Mouse (Mus musculus) neural tube, embryonic 13.5 days (tissue): Measurements from ENCODE around the gene Slc38a3. TPM values are rescaled to one million over a fixed set of nuclear protein-coding genes. Genes with fewer than 3 reads are reported as not detected.

Experiments
- ATAC-seq: fragments of 200-750 bp; cut with Nextera tagmentation; 2 replicates; pipeline ENCODE4 v1.8.0; 2017; ENCODE audit warnings: low read depth, mild to moderate bottlenecking, moderate TSS enrichment, moderate library complexity
- H3K27ac ChIP-seq: fragments of 300-500 bp; sonication (generic); replicated peaks from 2 replicates; pipeline ENCODE4 v1.5.1; 2015; ENCODE audit warnings: moderate library complexity, mild to moderate bottlenecking, inconsistent platforms
- H3K27me3 ChIP-seq: fragments of 300-500 bp; sonication (generic); 2 replicates; pipeline ENCODE4 v1.6.1; 2015; ENCODE audit warnings: mild to moderate bottlenecking, inconsistent platforms
- H3K36me3 ChIP-seq: fragments of 300-500 bp; sonication (generic); 2 replicates; pipeline ENCODE4 v1.6.1; 2015; ENCODE audit warnings: mild to moderate bottlenecking, inconsistent platforms
- H3K4me1 ChIP-seq: fragments of 300-500 bp; sonication (generic); replicated peaks from 2 replicates; pipeline ENCODE4 v1.6.1; 2015; ENCODE audit warnings: inconsistent platforms
- H3K4me2 ChIP-seq: fragments of 300-500 bp; sonication (generic); 2 replicates; pipeline ENCODE4 v1.6.1; 2015; ENCODE audit warnings: inconsistent platforms, mild to moderate bottlenecking, moderate library complexity
- H3K4me3 ChIP-seq: fragments of 300-500 bp; sonication (generic); 2 replicates; pipeline ENCODE4 v1.5.1; 2015; ENCODE audit warnings: mild to moderate bottlenecking, inconsistent platforms
- H3K9ac ChIP-seq: fragments of 300-500 bp; sonication (generic); 2 replicates; pipeline ENCODE4 v1.6.1; 2015; ENCODE audit warnings: moderate library complexity, mild to moderate bottlenecking, inconsistent platforms
- H3K9me3 ChIP-seq: fragments of 300-500 bp; sonication (generic); 2 replicates; pipeline ENCODE4 v1.6.1; 2016; ENCODE audit warnings: inconsistent platforms
- WGBS: fragments of 180-500 bp; shearing (Covaris S2); methylation state at CpG from one replicate; pipeline ENCODE4 v1.1.7; 2015; 5-methylcytosine and 5-hydroxymethylcytosine counted together
- polyA plus RNA-seq: library from polyadenylated mRNA; unstranded; fragments of >200 nt; fragmentation: Nextera tagmentation; extraction: Ambion mirVana; gene quantifications from 2 replicates; pipeline ENCODE4 v1.2.1, GENCODE M21; 2015

Gene Slc38a3
- polyA plus RNA-seq, 1 experiment from 2014 or later: 25.6 TPM

DNA sequence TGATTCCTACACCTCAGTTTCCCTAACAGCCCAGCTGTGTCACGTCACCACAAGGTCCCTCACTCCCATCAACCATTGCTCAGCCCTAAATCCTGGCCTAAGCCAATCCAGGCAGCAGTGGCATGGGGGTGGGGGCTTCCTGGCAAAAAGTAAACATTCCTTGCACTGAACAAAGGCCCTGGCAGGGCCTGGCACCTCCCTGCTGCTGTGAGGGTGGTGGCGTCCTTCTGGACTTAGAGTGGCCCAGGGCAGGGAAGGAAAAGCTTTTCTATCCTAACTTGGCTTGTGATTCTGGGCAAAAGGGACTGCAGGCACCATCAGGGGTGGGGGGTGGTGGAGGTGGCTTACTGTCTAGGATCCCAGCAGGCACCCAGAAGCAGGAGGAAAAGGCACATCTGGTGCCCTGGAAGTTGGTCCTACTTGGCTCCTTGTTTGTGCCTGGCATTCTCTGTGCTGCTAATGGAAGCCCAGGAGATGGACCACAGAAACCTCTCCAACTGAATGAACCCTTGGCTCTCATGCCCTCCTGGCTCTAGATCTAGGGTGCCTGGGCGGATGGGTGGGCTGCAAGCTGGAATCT is 33.4 kb upstream of the Slc38a3 start:
- H3K4me3 ChIP-seq: no peak overlapping the region
- no peaks in the 10 kb centered on the region for H3K9me3 ChIP-seq
- H3K27ac ChIP-seq: no peak overlapping the region; the same call in 1 of the 2 replicates
- 0 out of 2 replicates have a peak overlapping the region, but pooled peaks have one; percentile 14 for H3K9ac ChIP-seq
- H3K36me3 ChIP-seq: peaks cover 20% of the 10 kb centered on the region
- 66% methylated on average over 3 of the region's 3 CpGs for WGBS
- peaks cover 92% of the 10 kb centered on the region for H3K4me1 ChIP-seq
- H3K27me3 ChIP-seq: peaks cover 25% of the 10 kb centered on the region
- no peak for ATAC-seq
- no peak overlapping the region for H3K4me2 ChIP-seq

DNA sequence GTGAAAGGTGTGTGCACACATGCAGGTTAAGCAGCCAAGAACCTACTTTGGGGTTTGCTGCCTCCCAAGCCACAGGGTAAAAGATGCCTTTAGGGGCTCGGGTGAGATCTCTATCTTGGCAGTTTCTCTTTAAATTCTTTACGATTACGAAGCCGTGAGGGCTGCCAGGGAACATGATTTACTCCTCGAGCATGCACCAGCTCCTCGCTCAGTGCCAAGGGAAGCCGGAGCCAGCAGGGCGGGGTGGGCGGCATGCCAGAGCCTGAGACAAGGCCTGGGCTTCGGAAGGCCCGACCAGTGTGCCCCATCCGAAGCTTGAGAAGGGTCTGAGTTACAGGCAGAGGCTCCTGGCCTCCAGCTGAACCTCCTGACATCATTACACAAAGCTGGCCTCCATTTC is 32.3 kb upstream of the Slc38a3 start:
- Histone ChIP-seq H3K27me3 (peaks cover 17% of the 10 kb centered on the region), H3K9me3 (no peaks in the 10 kb centered on the region), H3K4me3 (no peak overlapping the region), H3K9ac (0 out of 2 replicates have a peak overlapping the region, but pooled peaks have one; percentile 22), H3K27ac (no peak overlapping the region; the same call in 1 of the 2 replicates), H3K4me2 (no peak overlapping the region), H3K36me3 (peaks cover 20% of the 10 kb centered on the region), H3K4me1 (peaks cover 92% of the 10 kb centered on the region)
- ATAC-seq: no peak
- 46% methylated on average over 12 of the region's 12 CpGs for WGBS

DNA sequence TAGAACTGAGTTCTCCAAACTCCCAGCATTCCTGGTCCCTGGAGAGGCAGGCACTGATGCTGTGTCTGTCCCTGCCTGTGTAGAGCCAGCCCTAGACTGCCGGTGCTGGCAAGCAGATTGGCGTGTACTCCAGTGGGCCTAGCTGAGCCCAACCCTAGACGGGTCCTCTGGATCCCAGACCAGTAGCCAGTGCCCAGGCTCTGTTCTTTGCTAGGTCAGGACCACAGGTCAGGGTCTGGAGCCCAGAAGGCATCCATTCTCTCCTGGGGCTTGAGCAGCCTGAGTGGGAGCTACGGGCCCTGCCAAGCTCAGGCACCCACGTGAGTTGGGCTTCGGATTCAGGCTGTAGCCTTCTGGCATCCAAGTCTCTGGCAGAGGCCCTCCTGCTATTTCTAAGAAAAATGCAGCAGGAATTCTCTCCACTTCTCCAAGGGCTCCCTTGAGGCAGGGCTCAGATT is 30.8 kb upstream of the Slc38a3 start:
- 37% methylated on average over 6 of the region's 6 CpGs for WGBS
- Histone ChIP-seq H3K9me3 (no peaks in the 10 kb centered on the region), H3K4me1 (peaks cover 91% of the 10 kb centered on the region), H3K4me3 (no peak overlapping the region), H3K4me2 (peak overlapping the region; percentile 26; the same call in 1 of the 2 replicates), H3K9ac (peak overlapping the region; percentile 42), H3K36me3 (peaks cover 18% of the 10 kb centered on the region), H3K27ac (0 out of 2 replicates have a peak overlapping the region, but pooled peaks have one; percentile 28), H3K27me3 (0 out of 2 replicates have a peak, but pooled peaks cover 2% of the 10 kb centered on the region)
- no peak for ATAC-seq

DNA sequence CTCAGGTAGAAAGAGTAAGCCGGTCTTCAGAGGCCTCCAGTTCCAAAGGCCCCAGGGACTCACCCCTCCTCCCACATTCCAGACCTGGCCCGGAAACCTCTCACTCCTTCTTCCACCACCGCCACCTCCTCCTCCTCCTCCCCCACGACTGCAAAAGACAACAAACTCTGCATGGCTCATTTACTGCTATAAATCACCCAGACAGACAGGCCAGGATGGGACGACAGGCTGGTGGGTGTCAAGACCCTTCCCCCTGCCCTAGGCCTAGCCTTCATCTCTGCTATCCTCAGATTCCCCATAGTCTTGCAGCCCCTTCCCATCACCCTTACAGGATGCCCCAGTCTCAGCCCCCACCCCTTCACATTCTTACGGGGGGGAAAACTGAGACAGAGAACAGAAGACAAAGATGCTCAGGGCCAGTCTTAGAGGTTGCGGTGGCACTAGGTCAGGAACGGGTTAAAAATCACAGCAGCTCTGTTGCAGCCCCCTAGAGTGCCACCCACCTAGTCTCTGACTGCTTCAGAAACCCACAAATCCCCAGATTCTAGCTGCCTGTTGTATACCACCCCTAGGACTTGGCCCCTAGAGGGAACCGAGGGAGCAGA is 30.1 kb upstream of the Slc38a3 start:
- H3K27ac ChIP-seq: no peak overlapping the region; the same call in 1 of the 2 replicates
- no peak overlapping the region for H3K4me3 ChIP-seq
- H3K9me3 ChIP-seq: no peaks in the 10 kb centered on the region
- peak overlapping the region; percentile 42 for H3K9ac ChIP-seq
- WGBS: 5% methylated on average over 9 of the region's 9 CpGs
- no peaks in the 10 kb centered on the region for H3K27me3 ChIP-seq
- H3K36me3 ChIP-seq: peaks cover 13% of the 10 kb centered on the region; the same call in 1 of the 2 replicates
- H3K4me1 ChIP-seq: peaks cover 94% of the 10 kb centered on the region
- ATAC-seq: no peak
- H3K4me2 ChIP-seq: peak overlapping the region; percentile 26

DNA sequence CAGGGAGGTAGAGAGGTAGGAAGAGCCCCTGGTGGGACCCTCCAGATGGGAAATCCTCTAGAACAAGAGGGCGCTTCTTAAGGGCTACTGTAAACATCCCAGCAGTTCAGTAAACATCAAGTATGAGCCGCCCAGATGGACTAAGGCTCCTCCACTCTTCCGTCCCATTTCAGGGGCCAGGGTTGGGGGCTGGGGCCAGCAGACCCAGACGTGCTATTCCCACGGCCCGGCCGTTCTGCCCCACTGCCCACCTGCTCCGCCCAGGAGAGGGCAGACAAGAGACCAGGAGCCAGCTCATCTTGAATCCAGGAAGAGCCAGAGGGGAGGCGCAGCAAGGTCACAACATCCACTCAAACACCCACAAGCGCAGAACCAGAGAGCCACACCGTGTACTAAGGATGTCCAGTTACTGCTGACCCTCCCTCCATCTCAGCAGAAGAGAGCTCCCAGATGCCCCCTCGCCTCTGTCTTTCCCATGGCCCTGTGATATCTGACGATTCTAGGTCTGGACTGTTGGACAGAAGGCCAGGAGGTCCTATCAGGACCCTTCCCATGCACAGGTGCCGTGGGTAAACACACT is 29.4 kb upstream of the Slc38a3 start:
- peak overlapping the region; percentile 46 for H3K27ac ChIP-seq
- H3K4me3 ChIP-seq: no peak overlapping the region
- H3K4me1 ChIP-seq: peaks cover 88% of the 10 kb centered on the region
- H3K27me3 ChIP-seq: no peaks in the 10 kb centered on the region
- ATAC-seq: 0 out of 2 replicates have a peak, but pooled peaks have one; percentile 8
- H3K9ac ChIP-seq: peak overlapping the region; percentile 42; the same call in 1 of the 2 replicates
- peak overlapping the region; percentile 26 for H3K4me2 ChIP-seq
- H3K9me3 ChIP-seq: no peaks in the 10 kb centered on the region
- WGBS: 16% methylated on average over 14 of the region's 14 CpGs
- H3K36me3 ChIP-seq: peaks cover 13% of the 10 kb centered on the region; the same call in 1 of the 2 replicates

DNA sequence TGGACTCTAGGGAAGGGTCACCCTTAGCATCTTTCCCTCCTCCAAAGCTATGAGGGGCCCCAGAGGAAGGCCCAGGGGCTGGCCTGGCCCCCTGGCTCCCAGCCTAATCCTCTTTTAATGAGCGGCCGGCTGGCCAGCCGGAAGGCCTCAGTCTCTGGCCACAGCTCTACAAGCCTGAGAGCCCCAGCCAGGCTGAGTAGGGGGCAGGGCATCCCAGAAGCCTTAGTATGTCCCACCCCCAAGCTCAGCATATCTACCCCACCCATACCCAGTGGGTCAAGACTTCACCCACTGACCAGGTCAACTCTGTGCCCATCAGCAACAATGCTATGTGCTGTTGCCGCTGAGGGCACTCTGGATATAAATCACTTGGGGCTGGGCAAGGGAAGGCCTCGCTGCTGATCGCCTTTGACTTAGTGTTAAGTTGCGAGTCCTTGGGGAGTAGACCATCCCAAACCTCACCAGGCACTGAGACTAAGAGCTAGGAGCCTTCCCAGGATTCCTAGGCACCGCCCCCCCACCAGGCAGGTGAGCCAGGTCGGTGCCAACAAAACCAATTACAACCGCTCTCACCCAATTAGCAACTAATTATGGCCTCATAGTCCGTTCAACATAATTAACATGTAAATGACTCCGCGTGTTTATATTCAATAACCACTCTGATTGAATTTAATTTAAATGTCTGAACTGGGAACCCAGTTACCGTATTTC is 28.6 kb upstream of the Slc38a3 start:
- peak overlapping the region; percentile 26 for H3K4me2 ChIP-seq
- peaks cover 88% of the 10 kb centered on the region for H3K4me1 ChIP-seq
- H3K27ac ChIP-seq: peak overlapping the region; percentile 46; the same call in 1 of the 2 replicates
- H3K4me3 ChIP-seq: no peak overlapping the region
- H3K27me3 ChIP-seq: no peaks in the 10 kb centered on the region
- WGBS: 9% methylated on average over 14 of the region's 14 CpGs
- H3K36me3 ChIP-seq: peaks cover 6% of the 10 kb centered on the region; the same call in 1 of the 2 replicates
- H3K9ac ChIP-seq: peak overlapping the region; percentile 54; the same call in 1 of the 2 replicates
- H3K9me3 ChIP-seq: no peaks in the 10 kb centered on the region
- no peak for ATAC-seq

DNA sequence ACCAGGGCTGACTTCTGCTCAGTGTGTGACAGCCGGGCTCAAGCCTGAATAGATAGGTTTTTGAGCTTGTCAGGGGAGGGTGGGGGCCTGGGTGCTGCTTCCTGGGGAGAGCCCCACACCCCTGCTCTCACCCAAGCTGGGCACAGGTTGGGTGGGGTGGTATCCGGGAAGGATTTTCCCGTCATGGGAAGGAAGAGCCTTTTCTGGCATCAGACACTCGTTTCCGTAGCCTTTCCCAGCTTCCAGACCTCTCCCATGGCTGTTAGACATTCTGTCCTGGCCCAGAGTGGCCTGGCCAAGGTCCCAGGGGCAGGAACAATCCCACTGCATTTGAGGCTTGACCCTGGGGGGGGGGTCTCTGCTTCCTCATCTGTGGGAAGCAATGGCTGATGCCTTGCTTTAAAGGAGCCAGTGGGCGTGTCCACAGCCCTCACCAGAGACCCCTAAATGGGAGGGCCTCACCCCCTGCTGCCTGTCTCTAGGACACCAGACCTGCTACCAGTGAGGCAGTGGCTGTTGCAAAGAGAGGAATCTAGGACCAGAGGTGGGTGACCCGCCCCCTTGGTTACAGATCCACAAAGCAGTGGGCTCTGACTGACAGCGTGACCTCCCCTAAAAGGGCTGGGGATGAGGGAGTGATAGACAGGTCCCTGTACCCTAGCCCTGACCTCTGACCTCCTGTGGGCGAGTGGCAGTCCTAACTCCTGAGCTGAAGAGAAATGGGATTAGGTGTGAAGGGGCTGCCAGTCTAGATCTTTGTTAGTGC is 27.7 kb upstream of the Slc38a3 start:
- H3K27me3 ChIP-seq: no peaks in the 10 kb centered on the region
- ATAC-seq: no peak
- no peak overlapping the region for H3K4me3 ChIP-seq
- H3K9ac ChIP-seq: 0 out of 2 replicates have a peak overlapping the region, but pooled peaks have one; percentile 54
- peaks cover 82% of the 10 kb centered on the region for H3K4me1 ChIP-seq
- H3K27ac ChIP-seq: no peak overlapping the region
- H3K4me2 ChIP-seq: no peak overlapping the region
- H3K9me3 ChIP-seq: no peaks in the 10 kb centered on the region
- peaks cover 4% of the 10 kb centered on the region for H3K36me3 ChIP-seq
- 29% methylated on average over 9 of the region's 9 CpGs for WGBS

DNA sequence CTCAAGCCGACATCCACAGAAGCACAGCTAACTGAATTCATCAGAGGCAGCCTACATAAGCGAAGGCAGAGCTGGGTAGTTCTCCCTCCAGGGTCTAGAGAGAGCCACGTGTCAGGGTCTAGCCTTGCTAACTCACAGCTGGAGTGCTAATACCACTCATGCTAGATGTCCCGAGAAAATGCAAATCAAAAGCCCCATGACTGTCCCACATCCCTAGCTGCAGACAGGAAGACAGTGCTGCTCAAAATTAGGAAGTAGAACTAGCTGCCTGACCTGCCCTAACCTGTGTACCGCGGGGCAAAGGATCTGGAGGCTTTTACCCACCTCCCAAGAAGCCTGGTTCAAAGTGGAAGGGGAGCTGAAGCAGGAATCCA is 26.8 kb upstream of the Slc38a3 start:
- no peak for ATAC-seq
- H3K9me3 ChIP-seq: no peaks in the 10 kb centered on the region
- peaks cover 14% of the 10 kb centered on the region for H3K36me3 ChIP-seq
- no peak overlapping the region for H3K4me2 ChIP-seq
- H3K4me1 ChIP-seq: peaks cover 73% of the 10 kb centered on the region
- H3K9ac ChIP-seq: no peak overlapping the region
- no peaks in the 10 kb centered on the region for H3K27me3 ChIP-seq
- H3K27ac ChIP-seq: no peak overlapping the region
- no peak overlapping the region for H3K4me3 ChIP-seq
- WGBS: 54% methylated on average over 6 of the region's 6 CpGs

DNA sequence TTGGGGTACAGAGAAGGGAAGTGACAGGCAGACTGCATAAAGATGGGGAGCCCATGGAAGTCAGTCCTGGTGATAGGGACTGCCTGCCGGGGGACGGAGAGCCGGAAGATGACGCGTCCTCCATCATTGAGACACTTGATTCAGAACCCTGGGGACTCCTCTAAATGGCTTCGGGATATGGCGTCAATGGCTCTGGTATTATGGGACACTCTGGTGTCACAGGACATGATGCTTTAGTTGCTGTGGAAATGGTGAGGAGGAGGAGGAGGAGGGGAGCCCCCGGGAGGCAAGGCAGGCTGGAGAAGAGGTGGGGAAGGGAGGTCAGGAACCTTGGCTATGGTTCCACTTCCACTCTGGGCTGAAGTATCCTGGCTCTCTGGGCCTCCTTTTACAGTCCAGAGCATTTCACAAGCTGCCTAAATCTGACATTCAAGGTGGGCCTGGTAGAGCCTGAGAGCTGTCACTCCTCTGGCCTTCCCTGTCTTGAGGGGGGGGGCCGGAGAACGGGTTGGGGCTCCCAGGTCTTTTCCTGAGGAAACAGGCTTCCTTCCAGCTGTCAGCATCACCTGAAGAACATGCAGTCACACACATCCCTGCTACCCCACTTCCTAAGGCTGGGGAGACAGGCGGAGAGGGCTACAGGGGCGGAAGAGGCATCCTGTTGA is 26.2 kb upstream of the Slc38a3 start:
- Histone ChIP-seq H3K9ac (no peak overlapping the region), H3K27me3 (no peaks in the 10 kb centered on the region)

DNA sequence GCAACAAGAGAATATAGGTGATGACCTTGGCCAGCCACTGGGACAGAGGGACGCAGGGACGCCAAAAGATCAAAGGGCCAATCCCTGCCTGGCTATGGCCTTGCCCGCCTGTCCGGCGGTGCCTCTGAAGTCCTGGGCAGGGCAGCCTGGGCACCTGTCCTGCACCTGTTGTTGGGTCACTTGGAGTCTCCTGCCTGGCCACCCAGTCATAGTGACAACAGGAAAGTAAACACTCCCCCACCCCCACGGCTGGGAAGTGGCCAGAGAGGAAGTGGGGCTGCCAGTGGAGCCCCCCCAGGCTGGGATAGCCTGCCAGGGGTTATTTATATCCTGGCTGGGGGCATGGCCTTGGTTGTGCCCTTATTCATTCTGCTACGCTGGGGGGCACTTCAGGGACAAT is 25.3 kb upstream of the Slc38a3 start:
- H3K27me3 ChIP-seq: no peaks in the 10 kb centered on the region
- 75% methylated on average over 7 of the region's 7 CpGs for WGBS
- H3K4me3 ChIP-seq: no peak overlapping the region
- no peak overlapping the region for H3K9ac ChIP-seq
- peaks cover 27% of the 10 kb centered on the region for H3K36me3 ChIP-seq
- no peak overlapping the region for H3K27ac ChIP-seq
- peaks cover 60% of the 10 kb centered on the region for H3K4me1 ChIP-seq
- H3K4me2 ChIP-seq: no peak overlapping the region
- ATAC-seq: no peak
- H3K9me3 ChIP-seq: no peaks in the 10 kb centered on the region

More for the DNA sequence above, 26.2 kb upstream of the Slc38a3 start:
- H3K27ac ChIP-seq: no peak overlapping the region
- H3K4me3 ChIP-seq: no peak overlapping the region
- no peak overlapping the region for H3K4me2 ChIP-seq
- peaks cover 69% of the 10 kb centered on the region for H3K4me1 ChIP-seq
- ATAC-seq: no peak
- peaks cover 19% of the 10 kb centered on the region for H3K36me3 ChIP-seq
- 83% methylated on average over 12 of the region's 12 CpGs for WGBS
- no peaks in the 10 kb centered on the region for H3K9me3 ChIP-seq

DNA sequence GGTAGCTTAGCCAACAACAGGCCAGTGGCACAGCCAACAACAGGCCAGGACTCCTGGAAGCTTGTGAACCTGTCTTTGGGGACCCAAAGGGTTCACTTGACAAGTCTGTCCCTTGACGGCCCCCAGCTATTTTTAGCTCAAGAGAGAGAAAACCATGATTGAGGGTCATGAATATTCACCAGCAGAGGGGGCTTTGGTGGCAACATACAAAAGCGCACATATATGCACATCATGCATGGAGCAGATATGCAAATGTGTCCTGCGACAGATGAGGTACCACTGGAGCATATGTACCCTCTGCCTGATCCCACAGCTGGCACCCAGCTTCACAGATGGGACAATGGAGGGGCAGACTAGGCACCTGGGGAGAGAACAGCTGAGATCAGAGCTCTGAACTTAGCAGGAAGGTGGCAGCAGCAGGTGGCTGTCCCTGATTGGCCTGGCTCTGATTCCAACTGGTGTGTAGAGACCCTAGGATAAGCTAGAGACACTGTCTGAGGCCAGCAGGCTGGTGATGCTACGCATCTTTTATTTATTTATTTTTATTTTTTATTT is 24.2 kb upstream of the Slc38a3 start:
- no peak for ATAC-seq
- Histone ChIP-seq H3K4me2 (no peak overlapping the region), H3K27me3 (no peaks in the 10 kb centered on the region), H3K9me3 (no peaks in the 10 kb centered on the region), H3K4me1 (peaks cover 49% of the 10 kb centered on the region), H3K9ac (no peak overlapping the region), H3K4me3 (no peak overlapping the region), H3K27ac (no peak overlapping the region), H3K36me3 (peaks cover 36% of the 10 kb centered on the region)
- 57% methylated on average over 4 of the region's 4 CpGs for WGBS
